Mouse (Mus musculus) stomach, postnatal 0 days (tissue): Measurements from ENCODE around the gene Nfib. TPM values are rescaled to one million over a fixed set of nuclear protein-coding genes. Genes with fewer than 3 reads are reported as not detected.

Source experiments
- ATAC-seq: fragments of 200-750 bp; cut with Nextera tagmentation; 2 replicates; pipeline ENCODE4 v1.8.0; 2017; ENCODE audit not compliant: low FRiP score, low TSS enrichment
- DNase-seq: peaks from one replicate; pipeline ENCODE4 v3.0.0-alpha.2; 2016; ENCODE audit warnings: low spot score
- H3K27ac ChIP-seq: fragments of 300-500 bp; sonication (generic); replicated peaks from 2 replicates; pipeline ENCODE4 v1.5.1; 2014; ENCODE audit warnings: mild to moderate bottlenecking, control low read depth
- H3K27me3 ChIP-seq: fragments of 300-500 bp; sonication (generic); 2 replicates; pipeline ENCODE4 v1.6.1; 2014; ENCODE audit warnings: low read length; ENCODE audit not compliant: control insufficient read depth, insufficient read depth
- H3K36me3 ChIP-seq: fragments of 300-500 bp; sonication (generic); 2 replicates; pipeline ENCODE4 v1.6.1; 2014; ENCODE audit warnings: low read length, mixed read lengths; ENCODE audit not compliant: control insufficient read depth, insufficient read depth
- H3K4me1 ChIP-seq: fragments of 300-500 bp; sonication (generic); replicated peaks from 2 replicates; pipeline ENCODE4 v1.6.1; 2014; ENCODE audit warnings: antibody characterized with exemption; ENCODE audit not compliant: control insufficient read depth, insufficient read depth
- H3K4me2 ChIP-seq: fragments of 300-500 bp; sonication (generic); replicated peaks from 2 replicates; pipeline ENCODE4 v1.6.1; 2014; ENCODE audit warnings: low read depth, mild to moderate bottlenecking, control low read depth, moderate library complexity
- H3K4me3 ChIP-seq: fragments of 300-500 bp; sonication (generic); 2 replicates; pipeline ENCODE4 v1.5.1; 2014; ENCODE audit warnings: low read depth, low read length, control low read depth
- H3K9ac ChIP-seq: fragments of 300-500 bp; sonication (generic); 2 replicates; pipeline ENCODE4 v1.6.1; 2014; ENCODE audit warnings: mild to moderate bottlenecking, low read length, control low read depth, mixed read lengths
- H3K9me3 ChIP-seq: fragments of 300-500 bp; sonication (generic); 2 replicates; pipeline ENCODE4 v1.6.1; 2016; ENCODE audit warnings: low read length; ENCODE audit not compliant: control insufficient read depth
- CTCF ChIP-seq: IDR thresholded peaks from 2 replicates; pipeline ENCODE4 v1.5.1; 2016; ENCODE audit warnings: antibody characterized with exemption, low read depth, mild to moderate bottlenecking, moderate library complexity
- EP300 ChIP-seq: optimal IDR thresholded peaks from 2 replicates; pipeline ENCODE3; 2016; ENCODE audit warnings: antibody characterized with exemption
- WGBS: fragments of 180-500 bp; shearing (Covaris S2); extraction: QIAGEN DNeasy Blood & Tissue Kit; methylation state at CpG from one replicate; pipeline ENCODE4 v1.1.7; 2014; 5-methylcytosine and 5-hydroxymethylcytosine counted together
- polyA plus RNA-seq: library from polyadenylated mRNA; unstranded; fragments of >200 nt; fragmentation: Nextera tagmentation; extraction: Ambion mirVana; gene quantifications from 2 replicates; pipeline ENCODE4 v1.2.1, GENCODE M21; 2015

Gene Nfib
- polyA plus RNA-seq, 1 experiment from 2014 or later: 19.9 TPM

DNA sequence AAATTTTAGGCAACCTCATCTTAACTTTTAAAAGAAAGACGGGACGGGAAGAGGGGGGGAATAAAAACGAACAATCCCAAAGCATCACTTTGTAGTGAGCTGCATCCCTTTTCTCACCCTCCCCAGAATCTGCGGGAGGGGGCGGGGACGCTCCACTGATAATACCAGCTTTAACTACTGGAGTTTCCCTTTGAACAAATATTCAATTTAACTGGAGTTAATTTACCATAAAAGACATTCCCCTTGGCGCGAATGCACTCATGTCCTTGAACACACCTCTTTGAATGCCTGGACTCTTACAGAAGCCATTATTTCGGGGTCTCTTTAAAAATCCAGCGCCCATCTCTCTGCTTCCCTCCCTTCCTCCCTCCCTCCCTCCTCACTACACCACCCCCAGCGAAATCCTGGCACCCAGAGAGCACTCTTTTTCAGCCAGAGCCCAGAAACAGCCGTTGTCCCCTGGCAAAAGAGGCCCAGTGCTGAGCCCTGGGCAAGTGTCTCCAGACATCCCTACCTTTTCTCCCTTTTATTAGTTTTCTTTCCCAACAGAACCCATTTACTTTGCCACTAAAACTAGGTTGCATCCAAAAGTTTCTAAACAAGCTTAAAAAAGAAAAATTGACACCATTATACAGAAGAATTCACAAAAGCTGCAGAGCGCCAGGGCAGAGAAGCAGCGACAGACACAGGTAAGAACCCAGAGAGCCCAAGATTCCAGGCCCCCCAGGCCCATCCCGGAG lies 197.8 kb downstream of the Nfib start:
- no peaks in the 10 kb centered on the region for H3K9me3 ChIP-seq
- no peak for ATAC-seq
- peak overlapping the region; percentile 98 for H3K9ac ChIP-seq
- DNase-seq: peak; percentile 30
- WGBS: 11% methylated on average over 15 of the region's 15 CpGs
- H3K4me3 ChIP-seq: peak overlapping the region; percentile 98
- H3K4me2 ChIP-seq: peak overlapping the region; percentile 93
- H3K36me3 ChIP-seq: no peaks in the 10 kb centered on the region
- TF ChIP-seq EP300 (no peak), CTCF (no peak)
- 0 out of 2 replicates have a peak, but pooled peaks cover 2% of the 10 kb centered on the region for H3K4me1 ChIP-seq
- H3K27me3 ChIP-seq: no peaks in the 10 kb centered on the region
- peak overlapping the region; percentile 100 for H3K27ac ChIP-seq

DNA sequence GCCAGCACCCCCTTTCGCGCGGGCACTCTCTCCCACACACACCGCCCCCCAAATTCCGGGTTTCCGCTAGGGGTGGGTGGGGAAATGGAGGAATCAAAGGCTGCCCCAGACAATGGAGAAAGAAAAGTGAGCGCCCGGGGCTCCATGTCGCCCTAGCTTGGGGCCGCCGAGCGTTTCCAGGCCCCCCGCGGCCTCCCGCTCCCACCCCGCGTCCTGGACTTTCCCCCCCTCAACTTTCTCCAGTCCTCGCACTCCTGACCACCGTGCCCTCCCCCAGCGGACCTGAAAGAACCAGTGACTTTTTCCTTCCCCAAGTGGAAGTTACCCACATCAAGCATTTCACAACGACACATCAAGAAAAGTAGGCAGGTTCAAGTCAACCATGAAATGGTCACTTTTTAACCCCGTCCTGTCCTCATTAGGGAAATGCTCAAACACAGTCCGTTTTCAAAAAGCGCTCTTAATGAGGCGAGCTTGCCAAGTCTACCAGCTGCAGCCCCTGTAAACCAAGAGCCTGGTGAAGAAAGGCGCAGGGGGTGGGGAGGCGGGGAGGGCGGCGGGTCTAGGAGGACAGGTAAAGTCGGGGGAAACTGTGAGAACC lies 198.7 kb downstream of the Nfib start:
- no peaks in the 10 kb centered on the region for H3K27me3 ChIP-seq
- TF ChIP-seq EP300 (no peak), CTCF (no peak)
- ATAC-seq: peak; percentile 51
- peak overlapping the region; percentile 98 for H3K9ac ChIP-seq
- under 1% methylated on average over 28 of the region's 30 CpGs for WGBS
- no peaks in the 10 kb centered on the region for H3K36me3 ChIP-seq
- H3K4me2 ChIP-seq: peak overlapping the region; percentile 93
- H3K9me3 ChIP-seq: no peaks in the 10 kb centered on the region
- H3K4me1 ChIP-seq: 0 out of 2 replicates have a peak, but pooled peaks cover 2% of the 10 kb centered on the region
- peak; percentile 64 for DNase-seq
- peak overlapping the region; percentile 100 for H3K27ac ChIP-seq
- peak overlapping the region; percentile 98 for H3K4me3 ChIP-seq

DNA sequence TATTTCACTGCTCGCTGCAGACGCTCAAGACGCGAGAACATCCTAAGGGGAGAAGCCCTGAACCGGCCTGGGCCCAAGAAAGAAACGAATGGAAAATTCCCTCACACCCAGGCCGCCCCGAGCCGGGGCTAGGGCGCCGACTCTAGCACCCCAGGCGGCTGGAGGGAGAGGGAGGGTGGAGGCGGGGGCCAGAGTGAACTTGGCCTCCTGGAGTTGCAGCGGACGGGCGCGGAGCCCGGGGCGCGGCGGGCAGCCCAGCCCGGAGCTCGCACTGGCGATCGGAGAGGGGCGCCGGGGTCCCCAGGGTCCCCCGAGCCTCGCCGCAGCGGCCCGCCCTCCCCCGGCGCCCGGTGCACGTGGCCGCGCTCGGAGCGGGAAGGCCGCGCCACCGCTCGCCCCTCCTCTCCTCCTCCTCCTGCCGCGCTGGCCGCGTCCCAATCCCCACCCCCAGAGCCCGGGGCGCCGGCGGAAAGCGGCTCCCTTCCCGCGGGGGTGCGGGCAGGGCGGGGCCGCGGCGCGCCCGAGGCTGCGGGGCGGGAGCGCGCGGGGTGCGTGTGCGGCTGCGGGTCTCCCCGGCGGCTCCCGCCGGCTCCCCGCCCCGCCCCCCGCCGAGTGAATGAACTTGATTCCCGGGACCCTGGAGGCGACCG lies 199.3 kb downstream of the Nfib start:
- H3K27ac ChIP-seq: peak overlapping the region; percentile 100
- H3K4me2 ChIP-seq: peak overlapping the region; percentile 93
- no peaks in the 10 kb centered on the region for H3K9me3 ChIP-seq
- TF ChIP-seq CTCF: peak; percentile 31
- no peak for TF ChIP-seq EP300
- H3K4me1 ChIP-seq: 0 out of 2 replicates have a peak, but pooled peaks cover 2% of the 10 kb centered on the region
- WGBS: under 1% methylated on average over 29 of the region's 81 CpGs
- ATAC-seq (peak; percentile 86), DNase-seq (peak; percentile 93)
- H3K9ac ChIP-seq: peak overlapping the region; percentile 98
- peak overlapping the region; percentile 98 for H3K4me3 ChIP-seq
- no peaks in the 10 kb centered on the region for H3K36me3 ChIP-seq
- H3K27me3 ChIP-seq: no peaks in the 10 kb centered on the region

DNA sequence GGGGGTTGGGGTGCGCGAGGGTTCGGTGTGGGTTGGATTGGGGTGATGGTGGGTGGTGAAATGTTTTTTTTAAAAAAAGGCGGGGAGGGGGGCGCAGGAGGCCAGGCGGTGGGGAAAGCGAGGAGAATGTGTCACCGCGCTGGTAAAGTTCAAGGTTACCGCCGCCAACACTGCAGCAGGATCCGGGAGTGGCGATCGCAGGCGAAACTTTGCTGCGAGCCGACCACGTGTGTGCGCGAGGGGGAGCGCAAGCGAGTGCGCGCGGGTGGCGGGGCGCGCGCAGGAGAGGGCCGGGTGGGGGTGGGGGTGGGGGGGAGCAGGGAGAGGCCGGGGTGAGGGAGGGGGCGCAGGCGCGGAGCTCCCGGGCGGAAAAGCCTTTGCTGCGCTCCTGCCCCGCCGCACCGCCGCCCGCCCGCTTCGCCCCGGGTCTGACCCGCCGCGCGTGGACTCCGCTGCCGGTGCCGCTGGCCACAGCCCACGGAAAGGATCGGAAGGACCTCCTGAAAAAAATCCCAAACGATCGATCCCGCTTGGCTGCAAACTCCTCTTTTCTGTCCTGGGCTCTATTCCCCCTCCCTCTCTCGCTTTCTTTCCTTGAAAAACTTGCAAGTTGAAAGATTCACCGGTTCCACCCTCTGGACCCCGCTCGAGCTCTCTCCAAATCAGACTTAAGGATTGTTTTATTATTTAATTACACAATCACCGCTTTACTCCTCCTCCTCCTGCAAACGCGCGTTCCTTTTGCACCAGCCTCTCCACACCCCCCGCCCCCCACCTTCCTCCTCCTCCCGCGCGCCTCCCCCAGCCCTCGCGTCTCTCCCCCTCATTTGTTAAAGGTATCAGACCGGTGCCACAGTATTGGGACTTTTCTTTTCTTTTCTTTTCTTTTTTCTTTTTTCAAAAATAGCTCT lies 200.2 kb downstream of the Nfib start:
- no peak for TF ChIP-seq CTCF
- TF ChIP-seq EP300: no peak
- Histone ChIP-seq H3K4me3 (peak overlapping the region; percentile 98), H3K9me3 (no peaks in the 10 kb centered on the region), H3K27me3 (no peaks in the 10 kb centered on the region), H3K4me2 (peak overlapping the region; percentile 93), H3K9ac (peak overlapping the region; percentile 98), H3K4me1 (0 out of 2 replicates have a peak, but pooled peaks cover 2% of the 10 kb centered on the region), H3K27ac (peak overlapping the region; percentile 100), H3K36me3 (no peaks in the 10 kb centered on the region)
- 2% methylated on average over 64 of the region's 72 CpGs for WGBS
- DNase-seq (peak; percentile 89), ATAC-seq (peak; percentile 72)
